Mouse (Mus musculus) left cerebral cortex, postnatal 14 days (tissue): Measurements from ENCODE around the gene Gm20518. TPM values are rescaled to one million over a fixed set of nuclear protein-coding genes. Genes with fewer than 3 reads are reported as not detected.
A peak's percentile ranks its signal among the peaks of the same experiment; 100 is the strongest.

Source experiments
- DNase-seq, 2 experiments: peaks; one replicate each; pipeline ENCODE4 v3.0.0; 2021 to 2022; ENCODE audit warnings: low spot score in 2 of 2, mixed read lengths in 1 of 2
- intact Hi-C: fragments of 180-260 bp; cut with DNase I; formaldehyde crosslinking; loops from one replicate; pipeline ENCODE4 v1.15.1; 2025
- total RNA-seq, 2 experiments: library from RNA; stranded (reverse); gene quantifications; 2 replicates each; pipeline ENCODE4 v1.2.3; 2021

The Gm20518 gene
- total RNA-seq, 2 experiments from 2014 or later, result 1.5 to 2.0 TPM

DNA sequence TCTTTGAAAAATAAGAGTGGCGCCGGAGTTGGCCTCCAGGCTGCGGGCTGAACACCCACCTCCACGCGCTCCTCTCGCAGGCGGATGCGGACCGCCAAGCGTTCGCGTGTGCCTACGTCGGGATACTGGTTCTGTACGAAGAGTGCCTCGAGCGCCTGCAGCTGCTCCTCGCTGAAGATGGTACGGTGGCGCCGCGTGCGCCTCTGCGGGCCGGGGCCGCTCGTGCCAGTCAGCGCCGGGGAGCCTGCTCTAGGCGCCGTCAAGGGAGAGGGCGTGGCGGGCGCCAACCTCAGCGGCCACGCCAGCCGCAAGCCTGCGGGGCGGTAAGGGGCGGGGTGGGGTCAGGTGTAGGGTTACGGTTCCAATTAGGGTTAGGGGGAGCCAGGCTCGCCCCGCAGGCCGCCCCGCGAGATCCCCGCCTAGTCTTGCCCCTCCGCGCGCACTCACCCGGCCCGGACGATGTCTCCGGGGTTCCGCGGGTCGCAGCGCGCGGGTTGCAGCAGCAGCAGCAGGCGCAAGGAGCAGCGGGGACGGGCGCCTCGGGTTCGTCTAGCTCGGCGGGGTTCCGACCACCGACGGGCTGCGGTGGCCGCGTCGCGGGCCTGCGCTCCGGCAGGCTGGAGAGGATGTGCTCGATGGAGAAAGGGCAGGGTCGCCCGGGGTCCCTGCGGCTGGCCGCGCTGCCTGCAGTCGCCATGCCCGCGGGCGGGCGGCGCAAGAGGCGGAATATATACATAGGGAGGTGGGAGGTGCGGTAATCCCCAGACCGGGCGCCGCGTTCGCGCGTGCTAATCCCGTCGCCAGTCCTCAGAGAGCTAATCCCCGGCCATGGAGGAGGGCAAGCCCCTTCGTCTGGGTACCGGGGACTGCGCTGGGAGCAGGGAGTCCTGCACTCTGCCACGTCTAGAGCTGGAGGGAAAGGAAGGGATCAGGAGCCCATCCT, 23.1 kb upstream of the Gm20518 start, which contains the start of gene Gsc2:
Gene Gsc2, minus strand, starts transcription at position 753 of the 943 bp plus-strand sequence.
- intact Hi-C loops, result loop anchor here (5.0 kb wide), 1 partner anchor 73 kb away; no protein-coding TSS in a partner anchor
- peak in 1 of 2 experiments; percentile 36 for DNase-seq

DNA sequence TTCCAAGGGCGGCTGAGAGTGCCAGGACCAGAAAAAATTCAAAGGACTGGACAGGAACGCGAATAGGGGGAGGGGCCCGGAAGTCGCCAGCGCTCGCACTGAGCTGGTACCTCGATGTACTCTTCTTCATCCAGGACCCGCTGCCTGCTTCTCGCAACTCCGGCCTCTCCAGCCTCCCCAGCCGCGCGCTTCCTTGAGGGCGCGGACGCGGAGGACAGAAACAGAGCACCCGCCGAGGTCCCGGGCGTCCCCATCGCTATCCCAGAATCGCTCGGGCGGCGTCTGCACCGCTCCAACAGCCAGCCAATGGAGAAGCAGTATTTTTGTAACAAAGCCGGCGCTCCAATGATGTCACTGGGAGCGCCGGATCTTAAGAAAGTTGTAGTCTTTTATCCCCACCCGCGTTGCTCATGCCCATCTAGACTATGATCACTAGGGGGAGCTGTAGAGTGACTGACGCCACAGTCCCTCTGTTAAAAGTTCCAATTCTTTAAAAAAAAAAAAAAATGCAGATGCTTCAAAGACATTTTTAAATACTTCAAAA, 19.7 kb upstream of the Gm20518 start, which contains the start of gene Ess2:
Gene Ess2, minus strand, starts transcription at position 297 of the 544 bp plus-strand sequence.
- peak; percentile 94 to 96 for DNase-seq
- intact Hi-C loops, result loop anchor here (2.0 to 5.0 kb wide), 2 partner anchors 76 to 136 kb away; no protein-coding TSS in a partner anchor

DNA sequence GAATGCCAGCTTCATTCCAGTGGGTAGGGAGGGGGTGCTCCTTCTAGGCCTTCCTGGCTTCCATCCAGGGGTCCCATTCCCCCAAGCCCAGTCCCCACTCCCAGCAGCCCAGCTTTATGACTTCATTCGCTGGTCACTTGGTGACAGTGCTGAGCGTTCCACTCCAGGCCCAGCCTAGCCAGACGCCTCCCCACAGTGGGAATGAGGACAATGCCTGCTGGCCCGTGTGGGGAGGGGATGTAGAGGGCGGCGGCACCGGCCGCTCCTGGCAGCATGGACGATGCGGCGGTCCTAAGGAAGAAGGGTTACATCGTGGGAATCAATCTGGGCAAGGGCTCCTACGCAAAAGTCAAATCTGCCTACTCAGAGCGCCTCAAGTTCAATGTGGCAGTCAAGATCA, 7.0 kb upstream of the Gm20518 start, which contains the start of the genes Dgcr2 and Tssk2:
Gene Dgcr2, minus strand, starts transcription at position 101 of the 400 bp plus-strand sequence.
Gene Tssk2, plus strand, starts transcription at position 176 of the 400 bp plus-strand sequence.
- intact Hi-C loops, result no loop called here
- no peak for DNase-seq

DNA sequence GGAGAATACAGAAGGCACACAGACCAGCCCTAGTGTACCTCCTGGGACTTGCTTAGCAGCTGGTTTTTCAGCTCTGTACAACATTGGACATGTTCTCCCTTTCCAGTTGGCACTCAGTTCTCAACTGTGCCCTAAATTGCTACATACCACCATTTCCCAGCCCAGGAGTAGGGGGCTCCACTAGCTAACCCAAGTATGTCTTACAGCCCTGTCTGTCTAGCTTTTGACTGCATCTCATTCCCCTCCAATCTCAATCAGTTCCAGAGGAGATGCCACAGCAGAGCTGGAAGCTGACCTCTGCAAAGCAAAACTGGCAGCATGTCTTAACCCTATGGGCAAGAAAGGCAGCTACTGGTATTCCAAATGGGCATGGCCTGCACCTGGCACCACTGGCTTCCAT, 4.6 kb upstream of the Gm20518 start:
- intact Hi-C loops, result no loop called here
- DNase-seq, result no peak

DNA sequence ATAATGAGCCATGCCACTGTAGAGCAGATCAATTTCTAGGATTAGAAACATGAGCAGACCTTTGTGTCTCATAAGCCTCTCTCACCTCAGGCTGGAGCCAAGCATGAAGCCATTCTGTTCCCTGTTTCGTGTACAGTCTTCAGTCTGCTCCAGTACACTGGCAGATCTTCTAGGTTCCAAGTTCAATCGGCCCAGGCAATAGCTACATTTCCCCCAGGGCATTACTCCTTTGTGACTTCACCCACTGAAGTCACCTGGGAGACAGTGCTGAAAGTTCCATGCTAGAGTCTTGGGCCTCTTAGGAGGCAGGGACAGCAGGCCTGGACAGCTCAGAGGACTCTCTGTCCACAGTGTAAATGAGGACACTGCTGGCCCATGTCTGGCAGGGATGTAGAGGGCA, 2.5 kb upstream of the Gm20518 start, which contains the start of gene Tssk1:
Gene Tssk1, plus strand, starts transcription at position 301 of the 400 bp plus-strand sequence.
- intact Hi-C loops, result no loop called here
- no peak for DNase-seq

DNA sequence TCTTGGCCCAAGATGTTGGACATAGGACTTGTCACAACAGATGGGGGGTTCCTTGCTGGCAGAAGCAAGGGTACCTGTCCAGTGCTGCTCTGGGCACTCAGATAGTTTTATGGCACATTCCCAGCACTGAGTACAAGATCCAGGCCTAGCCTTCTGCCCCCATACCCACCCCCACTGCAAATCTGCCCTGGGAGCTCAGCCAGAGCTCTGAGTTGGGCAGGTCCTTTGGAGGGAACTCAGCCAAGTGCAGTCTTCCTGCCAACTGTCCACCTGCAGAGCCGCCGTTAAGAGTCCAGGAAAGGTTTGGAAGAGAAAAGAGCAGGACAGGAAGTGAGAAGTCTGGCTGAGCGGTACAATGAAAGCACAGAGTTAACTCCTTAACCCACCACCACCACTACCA, 1.1 kb upstream of the Gm20518 start:
- DNase-seq, result no peak
- intact Hi-C loops, result no loop called here

DNA sequence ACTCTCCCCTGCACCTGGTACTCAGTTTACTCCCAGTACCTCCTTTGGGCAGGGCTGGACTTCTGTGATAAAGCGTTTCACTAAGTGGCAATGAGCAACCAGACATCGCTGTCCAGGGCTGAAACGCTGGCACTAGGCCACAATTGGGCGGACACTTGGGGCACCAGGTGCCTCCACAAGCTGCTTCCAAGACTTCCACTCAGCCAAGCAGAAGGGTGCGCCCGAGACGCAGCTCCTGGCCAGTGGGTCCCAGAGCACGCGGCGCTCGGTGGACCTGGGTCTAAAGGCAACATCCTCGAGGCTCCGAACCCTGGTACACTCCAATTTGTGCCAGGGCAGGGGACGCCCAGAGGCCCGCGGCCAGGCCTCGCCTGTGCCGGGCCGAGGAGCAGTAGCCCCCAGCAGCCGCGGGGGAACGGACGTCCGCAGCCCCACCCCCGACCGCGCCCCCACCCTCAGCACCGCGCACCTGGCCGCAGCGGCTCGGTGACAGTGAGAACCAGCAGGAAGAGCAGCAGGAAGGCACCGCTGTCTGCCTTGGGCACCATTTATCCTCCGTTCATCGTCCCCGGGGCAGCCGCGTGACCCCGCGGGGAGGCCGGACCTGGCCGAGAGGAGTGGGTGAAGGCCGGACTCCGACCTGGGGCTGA, 429 bp downstream of the Gm20518 start:
- peak; percentile 53 to 59 for DNase-seq
- intact Hi-C loops, result no loop called here

DNA sequence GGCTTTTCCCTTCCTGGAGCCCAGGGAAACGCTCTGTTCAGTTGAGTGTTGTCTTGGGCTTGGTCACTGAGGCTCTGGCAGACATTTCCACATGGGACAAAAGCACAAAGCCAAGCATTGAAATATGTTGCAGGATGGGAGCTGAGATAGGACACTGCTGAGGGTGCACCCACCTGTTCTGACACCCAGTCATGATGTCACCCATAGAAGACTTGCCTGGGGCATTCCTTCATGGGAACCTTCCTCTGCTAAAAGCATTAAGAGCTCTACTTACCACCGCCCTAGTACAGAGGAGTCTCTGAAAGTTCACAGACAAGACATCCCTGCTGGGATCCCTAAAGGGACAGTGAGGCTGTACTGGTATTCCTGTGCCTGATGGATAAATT, 1.1 kb downstream of the Gm20518 start:
- intact Hi-C loops, result no loop called here
- no peak for DNase-seq

DNA sequence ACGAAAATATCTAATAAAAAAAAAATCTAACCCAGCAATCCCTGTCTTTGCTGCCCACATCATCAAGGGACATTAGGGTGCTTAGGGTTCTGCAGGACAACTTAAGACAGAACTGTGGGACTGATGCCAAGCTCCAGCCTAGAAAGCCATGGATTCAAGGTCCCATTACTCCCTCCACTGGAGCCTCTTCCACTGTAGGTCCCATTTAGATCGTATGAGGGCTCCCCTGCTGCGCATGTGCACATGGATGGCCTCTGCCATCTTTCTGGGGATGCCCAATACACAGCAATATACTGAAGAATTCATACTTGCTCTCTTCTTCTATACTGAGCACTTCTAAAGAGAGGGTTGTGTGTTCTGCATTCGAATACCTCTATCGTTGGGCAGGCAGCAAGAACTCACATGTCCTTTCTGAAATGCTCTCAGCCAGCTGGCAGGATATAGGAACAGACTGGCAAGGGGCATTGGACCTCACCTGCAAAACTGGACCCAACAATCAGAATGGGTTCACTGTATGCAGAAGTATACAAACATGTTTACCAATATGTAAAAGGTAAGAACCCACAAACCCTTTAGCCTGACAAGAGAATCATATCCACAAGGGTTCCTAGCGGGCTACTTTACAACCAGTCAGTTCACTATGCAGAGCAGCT, 1.7 kb downstream of the Gm20518 start:
- intact Hi-C loops, result no loop called here

DNA sequence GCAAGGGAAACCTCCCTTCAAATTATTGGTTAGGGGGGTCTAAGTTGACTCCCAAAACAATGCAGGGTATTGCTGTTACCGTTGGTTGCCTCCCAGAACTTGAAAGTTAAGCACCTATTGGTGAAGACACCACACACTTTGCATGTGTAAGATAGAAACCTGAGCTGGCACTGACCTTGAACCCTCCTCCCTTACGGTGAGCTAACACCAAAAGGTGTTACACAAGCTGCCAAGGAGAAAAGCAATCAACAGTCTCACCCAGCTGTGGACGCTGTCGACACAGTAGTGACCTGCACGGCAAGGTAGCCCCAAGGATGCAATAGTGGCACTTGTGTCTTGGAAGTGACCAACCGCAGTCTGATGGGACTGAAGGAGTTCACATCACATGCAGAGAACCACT, 7.4 kb downstream of the Gm20518 start:
- intact Hi-C loops, result no loop called here
- no peak for DNase-seq

More for the DNA sequence above, 1.7 kb downstream of the Gm20518 start:
- DNase-seq, result no peak

DNA sequence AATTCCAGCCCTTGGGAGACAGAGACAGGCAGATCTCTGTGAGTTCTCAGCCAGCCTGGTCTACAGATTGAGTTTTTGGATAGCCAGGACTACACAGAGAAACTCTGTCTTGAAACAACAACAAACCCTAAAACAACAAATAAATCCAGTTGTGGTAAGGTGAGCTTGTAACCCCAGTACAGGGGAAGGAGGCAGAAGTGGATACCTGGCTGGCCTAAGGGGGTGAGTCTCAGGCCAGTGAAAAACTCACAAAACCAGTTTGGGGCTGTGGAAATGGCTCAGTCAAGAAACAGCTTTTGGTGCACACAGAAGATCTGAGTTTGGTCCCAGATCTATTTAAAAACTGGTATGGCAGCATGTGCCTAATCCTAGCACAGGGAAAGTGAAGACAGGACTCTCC, 9.3 kb downstream of the Gm20518 start:
- DNase-seq, result no peak
- intact Hi-C loops, result no loop called here

DNA sequence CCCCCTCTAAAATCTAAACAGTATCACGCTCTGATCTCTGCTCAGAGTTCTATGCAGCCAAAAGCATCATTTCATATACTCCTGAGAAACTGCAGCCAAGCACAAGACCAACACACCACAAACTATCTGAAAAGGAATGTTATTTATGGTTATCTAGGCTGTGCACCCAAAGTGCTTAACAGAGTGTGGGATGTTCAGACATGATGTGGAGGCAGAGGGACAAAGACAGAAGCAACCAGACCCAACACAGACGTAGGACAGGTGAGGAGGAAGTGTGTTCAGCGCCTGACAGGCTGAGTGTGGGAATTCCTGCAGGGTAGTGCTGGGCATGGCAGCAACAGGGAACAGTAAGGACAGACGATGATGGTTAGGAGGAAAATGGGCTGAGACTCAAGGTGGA, 11.9 kb downstream of the Gm20518 start:
- DNase-seq, result peak in 1 of 2 experiments; percentile 35
- intact Hi-C loops, result no loop called here

DNA sequence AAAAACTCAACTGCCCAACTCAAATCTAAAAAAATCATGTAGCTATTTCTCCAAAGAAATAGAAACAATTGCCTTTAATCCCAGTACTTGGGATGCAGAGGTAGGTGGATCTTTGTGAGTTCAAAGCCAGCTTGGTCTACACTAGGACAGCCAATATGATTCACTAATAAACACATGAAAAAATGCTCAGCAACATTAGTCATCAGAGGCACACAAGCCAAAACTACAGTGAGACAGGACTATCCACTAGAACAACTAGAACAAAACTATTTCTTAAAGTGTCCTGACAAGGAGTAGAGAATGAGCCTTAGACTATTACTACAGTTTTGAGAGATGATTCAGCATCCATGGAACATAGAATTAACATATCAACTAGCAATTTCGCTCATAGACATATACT, 15.4 kb downstream of the Gm20518 start:
- DNase-seq, result no peak
- intact Hi-C loops, result no loop called here

DNA sequence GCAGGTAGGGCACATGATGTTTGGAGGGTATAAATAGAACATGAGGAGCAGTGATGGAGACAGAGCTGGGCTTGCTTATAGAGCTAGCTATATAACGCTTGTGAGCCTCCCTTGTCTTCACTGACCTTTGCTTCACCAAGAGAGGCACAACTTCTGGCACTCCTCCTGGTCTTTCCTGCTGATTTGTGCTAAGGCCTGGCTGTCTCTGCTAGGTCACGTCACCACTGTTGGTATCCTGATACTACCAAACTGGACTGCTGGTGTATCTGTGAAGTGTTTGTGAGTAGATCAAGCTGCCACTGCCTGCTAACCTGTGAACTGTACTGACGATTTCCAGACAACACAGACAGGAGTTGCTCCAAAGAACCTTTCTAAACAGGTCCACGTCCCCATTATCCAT, 16.3 kb downstream of the Gm20518 start:
- intact Hi-C loops, result no loop called here
- no peak for DNase-seq

DNA sequence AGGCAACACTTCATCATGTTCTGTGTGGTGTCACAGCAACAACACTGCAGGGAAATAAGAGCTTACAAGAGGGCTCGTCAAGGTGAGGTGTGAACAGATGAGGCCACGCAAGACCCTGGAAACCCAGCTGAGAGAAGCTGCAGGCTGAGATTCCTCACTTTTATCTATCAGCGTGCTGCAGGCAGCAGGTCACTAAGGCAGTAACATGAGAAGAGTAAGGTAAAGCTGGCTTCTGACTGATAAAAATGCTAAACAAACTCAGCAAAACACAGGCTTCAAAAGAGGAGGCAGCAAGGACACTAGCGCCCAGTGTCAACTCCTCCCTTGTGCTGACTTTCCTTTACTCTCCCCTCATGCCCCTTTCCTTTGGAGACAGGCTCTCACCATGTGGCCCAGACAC, 18.5 kb downstream of the Gm20518 start:
- DNase-seq, result no peak
- intact Hi-C loops, result no loop called here

DNA sequence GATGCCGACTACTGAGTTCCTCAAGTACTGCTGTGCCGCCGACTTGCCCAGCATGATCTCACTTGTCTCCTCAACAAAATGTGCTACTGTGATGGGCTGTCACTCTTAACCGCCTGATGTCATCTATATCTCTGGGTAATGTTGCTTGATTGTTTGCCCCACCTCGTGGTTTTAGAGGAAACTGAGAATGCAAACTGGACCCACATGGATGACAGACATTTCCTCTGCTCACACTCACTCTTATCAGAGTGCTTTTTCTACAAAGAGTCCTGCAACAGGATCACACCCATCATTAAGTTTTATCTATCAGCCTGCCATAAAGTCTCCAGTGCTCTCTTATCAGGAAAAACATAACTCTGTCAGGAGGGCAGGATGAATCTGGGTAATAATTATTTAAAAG, 20.2 kb downstream of the Gm20518 start:
- no peak for DNase-seq
- intact Hi-C loops, result no loop called here

DNA sequence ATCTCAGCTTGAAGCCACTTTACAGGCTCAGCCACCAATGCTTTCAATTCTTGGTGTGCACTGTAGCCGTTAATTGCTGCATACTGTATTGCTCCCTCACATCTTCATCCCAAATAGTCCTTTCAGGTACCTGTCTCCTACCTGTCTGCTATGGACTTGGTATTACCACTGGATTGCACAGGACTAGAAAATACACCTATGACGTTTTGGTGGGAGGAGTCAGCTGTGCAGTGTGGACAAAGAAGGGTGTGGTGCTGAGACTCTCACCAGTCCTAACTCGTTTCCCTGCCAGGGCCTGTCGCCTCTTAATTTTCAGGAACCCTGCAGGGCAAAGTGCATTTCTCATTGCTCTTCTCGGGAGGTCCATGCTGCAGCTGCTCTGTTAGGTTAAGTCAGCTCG, 25.7 kb downstream of the Gm20518 start:
- no peak for DNase-seq
- intact Hi-C loops, result no loop called here

DNA sequence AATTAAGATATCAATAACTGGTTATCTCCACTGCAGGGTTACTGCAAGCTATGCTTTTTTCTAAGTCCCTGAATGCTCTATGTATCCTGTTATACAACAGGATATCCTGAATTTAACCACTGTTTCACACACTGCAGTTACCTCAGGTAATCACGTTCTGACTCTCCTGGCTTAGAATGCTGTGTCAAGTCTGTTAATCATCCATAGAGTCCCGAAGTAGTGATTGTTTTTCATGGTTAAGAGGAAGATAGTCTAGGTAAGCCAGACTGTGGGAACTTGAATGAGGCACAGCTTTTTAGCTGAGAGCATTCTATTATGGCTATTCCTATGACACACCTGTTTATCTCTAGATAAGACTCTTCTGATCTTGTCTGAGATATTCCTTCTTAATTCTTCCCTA, 26.2 kb downstream of the Gm20518 start:
- no peak for DNase-seq
- intact Hi-C loops, result no loop called here

DNA sequence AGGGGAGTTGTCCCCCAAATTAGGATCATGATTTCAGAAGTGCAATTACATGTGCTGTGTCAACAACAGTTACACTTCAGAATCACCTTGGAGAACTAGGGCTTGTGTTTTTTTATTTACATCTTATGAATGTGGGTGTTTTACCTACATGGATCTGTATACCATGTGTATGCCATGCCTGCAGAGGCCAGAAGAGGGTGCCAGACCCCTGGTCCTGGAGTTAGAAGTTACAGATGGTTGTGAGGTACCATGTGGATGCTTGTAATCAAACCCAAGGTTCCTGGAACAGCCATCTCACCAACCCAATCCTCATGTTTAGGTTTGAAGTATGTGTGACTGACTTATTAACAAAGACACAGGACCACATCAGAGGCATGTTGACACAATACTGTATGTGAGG, 32.9 kb downstream of the Gm20518 start:
- DNase-seq, result no peak
- intact Hi-C loops, result no loop called here
